Mouse (Mus musculus): ENCODE measurements around the gene Pcbd1.

DNA sequence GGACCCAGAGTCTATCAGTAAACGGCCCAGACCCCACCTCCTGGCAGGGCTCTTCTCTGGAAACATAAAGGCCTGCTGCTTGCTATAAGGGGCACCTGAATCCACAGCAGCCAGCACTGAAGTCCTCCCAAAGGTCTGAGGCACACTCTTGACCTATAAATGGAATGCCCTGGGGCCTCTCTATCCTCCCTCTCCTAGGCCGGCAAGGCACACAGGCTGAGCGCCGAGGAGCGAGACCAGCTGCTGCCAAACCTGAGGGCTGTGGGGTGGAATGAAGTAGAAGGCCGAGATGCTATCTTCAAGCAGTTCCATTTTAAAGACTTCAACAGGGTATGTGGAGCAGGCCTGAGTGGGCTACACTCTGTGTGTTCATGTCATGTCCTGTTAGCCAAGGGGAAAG, 2.7 kb downstream of the Pcbd1 start:
- TF ChIP-seq POLR2A (IDR thresholded peaks at IDR 0.05; ENCODE audit: low read depth, low read length) (no peak), CTCF (IDR thresholded peaks at IDR 0.05; ENCODE audit: extremely low read depth, insufficient read length, insufficient replicate concordance, low read depth, low read length) (no peak)
